Mouse (Mus musculus): ENCODE measurements at regions not wholly inside any gene's neighbourhood (a gene's known extent, or its start where the extent isn't known, plus 50 kb on each side); places are given as distances from the start of the nearest gene placed in this dataset.

DNA sequence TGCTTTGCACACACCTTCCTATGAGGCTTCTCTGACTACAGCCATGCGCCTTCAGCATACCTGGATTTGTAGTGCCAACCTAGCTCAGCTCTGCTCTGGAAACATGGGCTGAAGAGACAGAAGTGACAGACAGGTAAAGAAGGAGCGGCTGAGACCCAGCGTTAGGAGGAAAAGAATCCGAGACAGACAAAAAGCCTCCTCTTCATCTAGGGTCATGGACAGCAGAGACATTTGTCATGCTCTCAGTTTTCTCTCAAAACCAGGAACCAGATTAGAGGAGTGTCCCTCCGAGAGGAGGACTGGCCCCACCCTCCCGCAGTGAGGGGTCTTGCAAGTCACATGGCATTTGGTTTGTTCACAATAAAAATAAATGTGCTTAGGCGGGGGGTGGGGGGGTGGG, 317.4 kb upstream of the Prickle1 start:
- no peak for DNase-seq (ENCODE audit: low spot score)
- H3K4me3 ChIP-seq (ENCODE audit: low read depth, low read length) = no peak overlapping the region
- H3K9me3 ChIP-seq (ENCODE audit: control insufficient read depth, low read length) = no peaks in the 10 kb centered on the region
- WGBS = 48% methylated on average over 7 of the region's 7 CpGs
- ATAC-seq (replicated peaks; ENCODE audit: low FRiP score, low TSS enrichment, low read depth) = no peak
- no peaks in the 10 kb centered on the region for H3K27me3 ChIP-seq (replicated peaks; ENCODE audit: control insufficient read depth, insufficient read depth, low read length)
- no peak overlapping the region for H3K27ac ChIP-seq (ENCODE audit: low read depth)
- H3K4me2 ChIP-seq (ENCODE audit: low read length) = no peak overlapping the region
- H3K9ac ChIP-seq (ENCODE audit: low read length) = no peak overlapping the region
- no peaks in the 10 kb centered on the region for H3K36me3 ChIP-seq (ENCODE audit: control insufficient read depth, insufficient read depth, low read length)
- H3K4me1 ChIP-seq (replicated peaks; ENCODE audit: control insufficient read depth, insufficient read depth, low read length) = peaks cover 9% of the 10 kb centered on the region

- ATAC-seq (replicated peaks; ENCODE audit: low FRiP score, low TSS enrichment, low read depth) (no peak), DNase-seq (ENCODE audit: low spot score) (no peak)
- H3K4me3 ChIP-seq (ENCODE audit: low read depth, low read length) = no peak overlapping the region
- H3K4me2 ChIP-seq (ENCODE audit: low read length) = no peak overlapping the region
- WGBS = 28% methylated on average over 11 of the region's 11 CpGs
- no peak overlapping the region for H3K9ac ChIP-seq (ENCODE audit: low read length)
- no peaks in the 10 kb centered on the region for H3K36me3 ChIP-seq (ENCODE audit: control insufficient read depth, insufficient read depth, low read length)
- no peaks in the 10 kb centered on the region for H3K9me3 ChIP-seq (ENCODE audit: control insufficient read depth, low read length)
- no peaks in the 10 kb centered on the region for H3K4me1 ChIP-seq (replicated peaks; ENCODE audit: control insufficient read depth, insufficient read depth, low read length)
- no peak overlapping the region for H3K27ac ChIP-seq (ENCODE audit: low read depth)
- no peaks in the 10 kb centered on the region for H3K27me3 ChIP-seq (replicated peaks; ENCODE audit: control insufficient read depth, insufficient read depth, low read length)
Measured at GRCm38 (mm10) chr15:93910981-93911431, 315.3 kb upstream of the Prickle1 start.

DNA sequence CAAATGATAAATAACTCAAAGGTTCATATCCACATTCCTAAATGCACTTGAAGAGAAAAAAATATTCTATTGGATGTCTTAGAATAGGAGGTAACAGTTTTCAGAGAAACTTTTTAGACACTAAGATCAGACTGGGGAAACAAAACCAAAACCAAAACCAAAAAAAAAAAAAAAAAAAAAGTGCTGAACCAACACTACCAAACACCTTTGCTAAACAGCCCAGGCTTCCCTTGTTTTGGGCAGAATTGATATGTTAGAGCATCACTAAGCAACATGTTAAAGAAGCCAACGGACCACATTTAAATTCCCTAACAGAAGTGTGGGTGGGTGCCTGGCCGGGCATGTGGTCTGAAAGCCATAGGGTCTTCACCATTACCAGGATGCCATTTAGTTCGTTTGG, 314.5 kb upstream of the Prickle1 start:
- H3K36me3 ChIP-seq (ENCODE audit: control insufficient read depth, insufficient read depth, low read length) = no peaks in the 10 kb centered on the region
- no peak for ATAC-seq (replicated peaks; ENCODE audit: low FRiP score, low TSS enrichment, low read depth)
- no peak overlapping the region for H3K9ac ChIP-seq (ENCODE audit: low read length)
- H3K4me2 ChIP-seq (ENCODE audit: low read length) = no peak overlapping the region
- H3K27ac ChIP-seq (ENCODE audit: low read depth) = no peak overlapping the region
- no peak for DNase-seq (ENCODE audit: low spot score)
- 89% methylated on average over 3 of the region's 3 CpGs for WGBS
- no peaks in the 10 kb centered on the region for H3K27me3 ChIP-seq (replicated peaks; ENCODE audit: control insufficient read depth, insufficient read depth, low read length)
- no peak overlapping the region for H3K4me3 ChIP-seq (ENCODE audit: low read depth, low read length)
- H3K4me1 ChIP-seq (replicated peaks; ENCODE audit: control insufficient read depth, insufficient read depth, low read length) = no peaks in the 10 kb centered on the region
- H3K9me3 ChIP-seq (ENCODE audit: control insufficient read depth, low read length) = no peaks in the 10 kb centered on the region

GRCm38 (mm10) chr15:93903671-93904603, 308.2 kb upstream of the Prickle1 start:
- no peak overlapping the region for H3K27ac ChIP-seq (ENCODE audit: low read depth)
- ATAC-seq (replicated peaks; ENCODE audit: low FRiP score, low TSS enrichment, low read depth) (no peak), DNase-seq (ENCODE audit: low spot score) (no peak)
- H3K36me3 ChIP-seq (ENCODE audit: control insufficient read depth, insufficient read depth, low read length) = no peaks in the 10 kb centered on the region
- WGBS = 37% methylated on average over 18 of the region's 18 CpGs
- H3K4me2 ChIP-seq (ENCODE audit: low read length) = no peak overlapping the region
- H3K4me1 ChIP-seq (replicated peaks; ENCODE audit: control insufficient read depth, insufficient read depth, low read length) = peaks cover 12% of the 10 kb centered on the region
- H3K9me3 ChIP-seq (ENCODE audit: control insufficient read depth, low read length) = no peaks in the 10 kb centered on the region
- H3K4me3 ChIP-seq (ENCODE audit: low read depth, low read length) = no peak overlapping the region
- no peak overlapping the region for H3K9ac ChIP-seq (ENCODE audit: low read length)
- H3K27me3 ChIP-seq (replicated peaks; ENCODE audit: control insufficient read depth, insufficient read depth, low read length) = no peaks in the 10 kb centered on the region

DNA sequence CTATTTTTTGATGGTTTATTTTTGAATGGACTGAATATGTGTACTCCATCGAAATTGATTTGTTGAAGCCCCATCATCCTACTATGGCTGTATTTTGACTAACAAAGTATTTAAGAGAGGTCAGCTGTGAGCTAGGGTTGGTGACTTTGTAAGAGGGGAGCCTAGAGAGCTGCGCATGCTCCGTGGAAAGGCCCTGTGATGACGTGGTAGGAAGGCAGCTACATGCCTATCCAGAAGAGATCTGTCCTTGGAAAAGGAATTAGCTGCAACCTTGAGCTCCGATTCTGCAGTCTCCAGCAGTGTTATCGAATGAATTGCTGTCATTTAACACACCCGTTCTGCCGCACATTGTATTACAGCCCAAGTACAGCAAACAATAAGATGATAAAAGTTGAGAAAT, 287.1 kb upstream of the Prickle1 start:
- Histone ChIP-seq H3K9me3 (ENCODE audit: control insufficient read depth, low read length) (no peaks in the 10 kb centered on the region), H3K36me3 (ENCODE audit: control insufficient read depth, insufficient read depth, low read length) (no peaks in the 10 kb centered on the region), H3K4me3 (ENCODE audit: low read depth, low read length) (no peak overlapping the region), H3K9ac (ENCODE audit: low read length) (no peak overlapping the region), H3K4me1 (replicated peaks; ENCODE audit: control insufficient read depth, insufficient read depth, low read length) (no peaks in the 10 kb centered on the region; the same call in 1 of the 2 replicates), H3K4me2 (ENCODE audit: low read length) (no peak overlapping the region), H3K27ac (ENCODE audit: low read depth) (no peak overlapping the region), H3K27me3 (replicated peaks; ENCODE audit: control insufficient read depth, insufficient read depth, low read length) (no peaks in the 10 kb centered on the region)
- DNase-seq (ENCODE audit: low spot score) = no peak
- 84% methylated on average over 8 of the region's 8 CpGs for WGBS
- no peak for ATAC-seq (replicated peaks; ENCODE audit: low FRiP score, low TSS enrichment, low read depth)

DNA sequence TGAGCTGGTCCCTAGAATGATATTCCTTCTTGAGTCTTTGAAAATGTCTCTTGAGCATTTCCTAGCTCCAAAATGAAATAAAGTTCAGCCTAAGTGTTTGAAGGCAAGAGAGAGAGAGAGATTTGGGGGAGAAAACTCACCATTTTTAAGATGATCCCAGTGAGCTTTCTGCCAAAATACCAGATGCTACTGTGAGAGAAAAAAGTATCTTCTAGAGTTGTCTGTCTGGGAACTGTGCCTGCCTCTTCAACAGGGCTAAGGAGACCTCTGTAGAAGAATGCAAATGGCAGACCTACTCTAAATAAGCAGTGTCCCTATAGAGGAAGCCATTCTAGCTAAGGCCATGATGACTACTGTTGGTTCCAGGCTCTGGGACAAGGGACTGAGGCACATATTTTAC, 285.6 kb upstream of the Prickle1 start:
- H3K4me2 ChIP-seq (ENCODE audit: low read length) = no peak overlapping the region
- H3K9me3 ChIP-seq (ENCODE audit: control insufficient read depth, low read length) = no peaks in the 10 kb centered on the region
- H3K9ac ChIP-seq (ENCODE audit: low read length) = no peak overlapping the region
- H3K27me3 ChIP-seq (replicated peaks; ENCODE audit: control insufficient read depth, insufficient read depth, low read length) = no peaks in the 10 kb centered on the region
- H3K4me3 ChIP-seq (ENCODE audit: low read depth, low read length) = no peak overlapping the region
- no peak for DNase-seq (ENCODE audit: low spot score)
- no peaks in the 10 kb centered on the region for H3K36me3 ChIP-seq (ENCODE audit: control insufficient read depth, insufficient read depth, low read length)
- no peak for ATAC-seq (replicated peaks; ENCODE audit: low FRiP score, low TSS enrichment, low read depth)
- H3K27ac ChIP-seq (ENCODE audit: low read depth) = no peak overlapping the region
- H3K4me1 ChIP-seq (replicated peaks; ENCODE audit: control insufficient read depth, insufficient read depth, low read length) = no peaks in the 10 kb centered on the region; the same call in 1 of the 2 replicates

DNA sequence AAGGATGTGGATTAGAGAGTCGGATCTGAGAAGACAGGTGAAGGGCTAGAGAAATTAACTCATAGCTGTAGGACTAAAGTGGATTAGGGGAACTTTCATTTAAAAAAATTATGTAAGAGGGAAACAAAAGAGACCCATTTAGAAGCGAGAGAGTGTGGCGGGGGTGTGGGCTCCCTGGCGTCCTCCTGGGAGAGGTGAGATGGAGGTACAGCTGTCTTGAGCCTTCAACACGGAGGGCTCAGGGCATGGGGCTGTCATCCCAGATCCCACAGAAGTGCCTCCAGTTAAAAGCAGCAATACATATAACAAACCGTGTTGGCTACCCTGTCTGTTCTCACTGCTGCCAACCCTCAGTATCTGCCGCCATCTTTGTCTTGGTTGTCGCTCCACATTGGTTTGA, 284.6 kb upstream of the Prickle1 start:
- DNase-seq (ENCODE audit: low spot score) (no peak), ATAC-seq (replicated peaks; ENCODE audit: low FRiP score, low TSS enrichment, low read depth) (no peak)
- Histone ChIP-seq H3K9ac (ENCODE audit: low read length) (no peak overlapping the region), H3K36me3 (ENCODE audit: control insufficient read depth, insufficient read depth, low read length) (no peaks in the 10 kb centered on the region), H3K4me2 (ENCODE audit: low read length) (no peak overlapping the region), H3K27ac (ENCODE audit: low read depth) (no peak overlapping the region), H3K4me1 (replicated peaks; ENCODE audit: control insufficient read depth, insufficient read depth, low read length) (no peaks in the 10 kb centered on the region; the same call in 1 of the 2 replicates), H3K4me3 (ENCODE audit: low read depth, low read length) (no peak overlapping the region), H3K9me3 (ENCODE audit: control insufficient read depth, low read length) (no peaks in the 10 kb centered on the region), H3K27me3 (replicated peaks; ENCODE audit: control insufficient read depth, insufficient read depth, low read length) (no peaks in the 10 kb centered on the region)
- WGBS = 92% methylated on average over 8 of the region's 8 CpGs

DNA sequence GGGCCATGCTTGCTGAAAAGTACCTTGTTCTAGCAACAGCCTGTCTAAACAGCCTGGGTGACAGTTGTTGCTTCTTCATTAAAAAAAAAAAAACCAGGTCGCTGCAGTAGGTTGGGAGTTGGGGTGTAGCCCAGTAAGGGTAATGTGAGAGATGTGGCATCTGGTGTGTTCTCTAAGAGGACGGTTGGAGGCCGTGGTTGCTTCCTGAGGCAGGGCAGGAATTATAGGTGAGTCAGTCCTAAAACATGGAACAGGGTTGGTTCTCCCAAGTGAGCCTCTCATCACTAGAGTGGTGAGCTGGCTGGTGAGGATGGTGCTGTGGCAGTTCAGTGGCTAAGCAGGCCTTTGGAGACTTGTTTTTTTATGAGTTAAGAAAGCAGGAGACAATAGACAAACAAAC, 283.3 kb upstream of the Prickle1 start:
- no peak overlapping the region for H3K27ac ChIP-seq (ENCODE audit: low read depth)
- H3K9ac ChIP-seq (ENCODE audit: low read length) = no peak overlapping the region
- no peak for ATAC-seq (replicated peaks; ENCODE audit: low FRiP score, low TSS enrichment, low read depth)
- H3K9me3 ChIP-seq (ENCODE audit: control insufficient read depth, low read length) = no peaks in the 10 kb centered on the region
- no peaks in the 10 kb centered on the region; the same call in 1 of the 2 replicates for H3K4me1 ChIP-seq (replicated peaks; ENCODE audit: control insufficient read depth, insufficient read depth, low read length)
- H3K27me3 ChIP-seq (replicated peaks; ENCODE audit: control insufficient read depth, insufficient read depth, low read length) = no peaks in the 10 kb centered on the region
- H3K4me3 ChIP-seq (ENCODE audit: low read depth, low read length) = no peak overlapping the region
- DNase-seq (ENCODE audit: low spot score) = no peak
- no peak overlapping the region for H3K4me2 ChIP-seq (ENCODE audit: low read length)
- H3K36me3 ChIP-seq (ENCODE audit: control insufficient read depth, insufficient read depth, low read length) = no peaks in the 10 kb centered on the region
- WGBS = 89% methylated on average over 3 of the region's 3 CpGs

- DNase-seq (ENCODE audit: low spot score) (no peak), ATAC-seq (replicated peaks; ENCODE audit: low FRiP score, low TSS enrichment, low read depth) (no peak)
- no peaks in the 10 kb centered on the region for H3K36me3 ChIP-seq (ENCODE audit: control insufficient read depth, insufficient read depth, low read length)
- H3K9ac ChIP-seq (ENCODE audit: low read length) = no peak overlapping the region
- H3K4me1 ChIP-seq (replicated peaks; ENCODE audit: control insufficient read depth, insufficient read depth, low read length) = no peaks in the 10 kb centered on the region; the same call in 1 of the 2 replicates
- no peak overlapping the region for H3K27ac ChIP-seq (ENCODE audit: low read depth)
- H3K27me3 ChIP-seq (replicated peaks; ENCODE audit: control insufficient read depth, insufficient read depth, low read length) = no peaks in the 10 kb centered on the region
- H3K9me3 ChIP-seq (ENCODE audit: control insufficient read depth, low read length) = no peaks in the 10 kb centered on the region
- no peak overlapping the region for H3K4me2 ChIP-seq (ENCODE audit: low read length)
- H3K4me3 ChIP-seq (ENCODE audit: low read depth, low read length) = no peak overlapping the region
- 89% methylated on average over 10 of the region's 10 CpGs for WGBS
Measured at GRCm38 (mm10) chr15:93876335-93876734, 280.6 kb upstream of the Prickle1 start.

Measured in intestine, embryonic 14.5 days (tissue).